Mouse (Mus musculus): ENCODE results near the gene Sf3a2. TPM values are rescaled to one million over a fixed set of nuclear protein-coding genes. Genes with fewer than 3 reads are reported as not detected.

Gene Sf3a2
- total and polyA plus RNA-seq, 3 experiments, result 50.4 to 210 TPM; not detected in 1

DNA sequence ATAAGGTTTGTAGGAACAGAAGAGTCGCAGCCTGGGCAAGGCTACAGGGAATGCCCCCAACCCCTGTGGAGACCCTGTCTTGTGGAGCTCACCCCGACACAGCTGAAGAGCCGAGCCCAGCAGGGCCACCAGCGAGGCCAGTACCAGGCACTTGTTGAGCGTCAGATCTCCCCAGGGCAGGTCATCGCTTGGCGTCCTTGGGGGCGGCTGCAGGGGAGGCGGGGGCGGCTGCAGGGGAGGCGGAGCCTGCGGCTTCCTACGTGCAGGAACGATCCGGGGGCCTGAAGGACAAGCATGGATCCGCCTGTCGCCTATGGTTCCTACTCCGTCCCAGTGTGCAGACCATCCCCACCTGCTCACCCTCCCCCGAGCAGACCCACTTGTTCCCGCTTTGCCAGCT, 12.1 kb downstream of the Sf3a2 start:
- no peaks in the 10 kb centered on the region for H3K79me2 ChIP-seq (ENCODE audit: control insufficient read depth, insufficient read depth, low read length, poor library complexity)
- no peaks in the 10 kb centered on the region for H3K27me3 ChIP-seq (ENCODE audit: control insufficient read depth in 1 of 2, insufficient read depth in 2 of 2, low read length in 2 of 2)
- H3K4me3 ChIP-seq (ENCODE audit: control insufficient read depth in 1 of 2, insufficient read depth in 1 of 2, low read depth in 2 of 2, low read length in 2 of 2), result no peak overlapping the region
- H3K36me3 ChIP-seq (ENCODE audit: control insufficient read depth in 1 of 2, insufficient read depth in 2 of 2, low read length in 2 of 2), result no peaks in the 10 kb centered on the region
- H3K4me1 ChIP-seq (ENCODE audit: control insufficient read depth in 1 of 2, insufficient read depth in 2 of 2, low read length in 2 of 2), result 0 out of 4 replicates have a peak, but pooled peaks cover 0 to 5% of the 10 kb centered on the region in 2 experiments
- H3K9me3 ChIP-seq (replicated peaks; ENCODE audit: insufficient read depth, low read length), result no peaks in the 10 kb centered on the region
- no peak for DNase-seq (ENCODE audit: low read depth, low spot score)
- H3K9ac ChIP-seq (ENCODE audit: control insufficient read depth, low read depth, low read length, poor library complexity, severe bottlenecking), result no peak overlapping the region
- no peak overlapping the region for H3K27ac ChIP-seq (ENCODE audit: control insufficient read depth, low read depth, low read length)
- TF ChIP-seq MXI1 (IDR thresholded peaks at IDR 0.05; ENCODE audit: low read depth, low read length) (no peak), MYB (IDR thresholded peaks at IDR 0.05; ENCODE audit: low read depth, low read length) (no peak), NELFE (IDR thresholded peaks at IDR 0.05; ENCODE audit: low read depth, low read length) (no peak), SIN3A (IDR thresholded peaks at IDR 0.05; ENCODE audit: low read length) (no peak), ELF1 (IDR thresholded peaks at IDR 0.05; ENCODE audit: low read depth, low read length) (no peak), POLR2AphosphoS2 (IDR thresholded peaks at IDR 0.05; ENCODE audit: low read length) (no peak), MEF2A (IDR thresholded peaks at IDR 0.05; ENCODE audit: extremely low read depth, insufficient replicate concordance, low read depth, low read length, poor library complexity, severe bottlenecking) (no peak), JUND (IDR thresholded peaks at IDR 0.05; ENCODE audit: low read depth, low read length) (no peak), POLR2A (IDR thresholded peaks at IDR 0.05; ENCODE audit: control insufficient read depth in 1 of 2, insufficient read depth in 1 of 2, low read depth in 1 of 2, low read length in 2 of 2, poor library complexity in 1 of 2) (no peak), RAD21 (IDR thresholded peaks at IDR 0.05; ENCODE audit: low read depth, low read length) (no peak), BHLHE40 (IDR thresholded peaks at IDR 0.05; ENCODE audit: borderline replicate concordance, low read depth, low read length) (no peak), USF1 (IDR thresholded peaks at IDR 0.05; ENCODE audit: low read depth, low read length) (no peak), EP300 (IDR thresholded peaks at IDR 0.05; ENCODE audit: low read depth in 1 of 2, low read length in 2 of 2) (no peak), CHD1 (IDR thresholded peaks at IDR 0.05; ENCODE audit: low read depth, low read length) (no peak), TAL1 (IDR thresholded peaks at IDR 0.05; ENCODE audit: low read length) (no peak), MAZ (IDR thresholded peaks at IDR 0.05; ENCODE audit: low read depth, low read length) (no peak), MAFK (IDR thresholded peaks at IDR 0.05; ENCODE audit: borderline replicate concordance, low read depth, low read length) (no peak), POLR2AphosphoS5 (IDR thresholded peaks at IDR 0.05; ENCODE audit: borderline replicate concordance, low read depth, low read length) (no peak)

DNA sequence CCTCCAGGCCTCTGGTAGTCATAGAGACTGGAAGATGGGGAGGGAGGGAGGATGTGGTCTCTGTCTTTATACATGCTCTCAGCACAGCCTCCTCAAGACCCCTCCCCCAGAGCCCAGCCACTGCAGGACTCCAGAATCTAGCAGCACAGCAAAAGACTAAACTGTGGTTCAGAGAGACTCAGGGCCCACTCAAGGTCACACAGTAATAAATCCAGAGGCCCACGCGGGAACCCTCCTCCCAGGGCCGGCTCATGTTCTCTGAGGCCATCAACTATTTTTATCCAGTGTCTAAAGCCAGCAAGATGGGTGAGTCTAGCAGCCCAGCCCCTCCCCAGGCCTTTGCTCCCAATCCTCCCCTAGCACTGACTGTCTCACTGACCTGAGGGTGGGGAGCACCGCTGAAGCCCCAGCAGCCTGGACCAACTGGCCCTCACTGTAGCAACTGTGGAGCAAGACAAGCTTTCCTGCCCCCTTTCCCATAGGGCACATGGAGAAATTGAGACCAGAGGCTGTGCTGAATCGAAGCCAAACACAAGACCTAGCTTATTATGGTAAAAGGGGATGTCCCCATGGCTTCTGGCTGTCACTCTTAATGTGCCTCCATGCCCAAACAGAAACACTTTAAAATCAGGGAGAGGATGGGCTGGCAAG, 14.5 kb downstream of the Sf3a2 start:
- Histone ChIP-seq H3K4me3 (ENCODE audit: control insufficient read depth in 1 of 2, insufficient read depth in 1 of 2, low read depth in 2 of 2, low read length in 2 of 2) (no peak overlapping the region), H3K9me3 (replicated peaks; ENCODE audit: insufficient read depth, low read length) (no peaks in the 10 kb centered on the region), H3K79me2 (ENCODE audit: control insufficient read depth, insufficient read depth, low read length, poor library complexity) (no peaks in the 10 kb centered on the region), H3K36me3 (ENCODE audit: control insufficient read depth in 1 of 2, insufficient read depth in 2 of 2, low read length in 2 of 2) (no peaks in the 10 kb centered on the region), H3K27me3 (ENCODE audit: control insufficient read depth in 1 of 2, insufficient read depth in 2 of 2, low read length in 2 of 2) (no peaks in the 10 kb centered on the region), H3K27ac (ENCODE audit: control insufficient read depth, low read depth, low read length) (no peak overlapping the region), H3K9ac (ENCODE audit: control insufficient read depth, low read depth, low read length, poor library complexity, severe bottlenecking) (no peak overlapping the region), H3K4me1 (ENCODE audit: control insufficient read depth in 1 of 2, insufficient read depth in 2 of 2, low read length in 2 of 2) (no peaks in the 10 kb centered on the region; a peak in 1 of 4 replicates)
- TF ChIP-seq KAT2A (conservative IDR thresholded peaks at IDR 0.05; ENCODE audit: low read depth, low read length), result no peak
- no peak for TF ChIP-seq BHLHE40 (IDR thresholded peaks at IDR 0.05; ENCODE audit: borderline replicate concordance, low read depth, low read length)
- TF ChIP-seq MAZ (IDR thresholded peaks at IDR 0.05; ENCODE audit: low read depth, low read length), result no peak
- TF ChIP-seq JUND (IDR thresholded peaks at IDR 0.05; ENCODE audit: low read depth, low read length), result no peak
- no peak for TF ChIP-seq MYC (IDR thresholded peaks at IDR 0.05; ENCODE audit: low read depth, low read length)
- TF ChIP-seq RCOR1 (IDR thresholded peaks at IDR 0.05; ENCODE audit: low read depth, low read length), result no peak
- no peak for TF ChIP-seq USF1 (IDR thresholded peaks at IDR 0.05; ENCODE audit: low read depth, low read length)
- TF ChIP-seq MXI1 (IDR thresholded peaks at IDR 0.05; ENCODE audit: low read depth, low read length), result no peak
- TF ChIP-seq SMC3 (IDR thresholded peaks at IDR 0.05; ENCODE audit: low read depth, low read length), result no peak
- no peak for TF ChIP-seq CHD2 (IDR thresholded peaks at IDR 0.05; ENCODE audit: low read length)
- DNase-seq (ENCODE audit: low read depth, low spot score), result no peak

Data from MEL (cell line).